Mouse (Mus musculus): Measurements from ENCODE around the gene Slc2a8. TPM values are rescaled to one million over a fixed set of nuclear protein-coding genes. Genes with fewer than 3 reads are reported as not detected.

The Slc2a8 gene
- total RNA-seq, 2 experiments from 2014 or later: 7.2 to 7.6 TPM

DNA sequence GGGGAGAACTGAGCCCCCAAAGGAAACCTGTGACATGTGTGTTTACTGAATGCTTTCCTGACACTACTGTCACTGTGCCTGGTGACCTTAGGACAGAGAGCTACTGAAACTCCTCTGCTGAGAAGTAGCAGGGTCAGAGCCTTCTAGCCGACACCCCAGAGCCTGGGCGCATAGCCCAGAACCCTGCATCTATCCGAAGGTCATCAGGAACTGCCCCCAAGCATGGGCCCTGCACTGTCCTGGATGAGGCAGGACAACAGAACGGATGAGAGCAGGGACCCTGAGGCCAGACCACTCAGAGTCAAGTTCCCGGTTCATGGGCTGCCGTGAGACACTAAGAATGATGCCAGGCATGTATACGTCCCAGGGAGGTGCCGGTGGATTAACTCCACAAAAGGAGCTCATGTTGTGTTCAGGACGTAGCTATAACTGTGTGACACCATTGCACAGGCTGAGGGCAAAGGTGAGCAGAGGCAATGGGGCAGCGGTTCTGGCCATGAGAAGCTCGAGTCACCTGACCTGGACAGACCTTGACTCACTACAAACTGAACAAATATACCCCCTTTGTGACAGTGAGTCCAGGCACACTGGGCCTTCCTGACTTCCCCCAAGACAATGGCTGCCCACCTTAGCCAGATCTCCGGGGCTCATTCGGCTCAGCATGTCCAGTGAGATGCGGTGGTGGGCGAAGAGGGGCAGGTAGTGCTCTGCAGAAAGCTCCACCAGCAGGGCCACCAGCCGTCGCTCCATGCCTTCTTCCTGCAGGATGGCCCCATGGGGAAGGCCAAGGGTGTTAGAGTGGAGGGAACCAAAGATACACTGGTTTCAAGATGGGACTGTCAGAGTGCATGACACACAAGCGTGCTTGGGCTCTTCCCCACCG is 52.7 kb downstream of the Slc2a8 start:
- DNase-seq: no peak

DNA sequence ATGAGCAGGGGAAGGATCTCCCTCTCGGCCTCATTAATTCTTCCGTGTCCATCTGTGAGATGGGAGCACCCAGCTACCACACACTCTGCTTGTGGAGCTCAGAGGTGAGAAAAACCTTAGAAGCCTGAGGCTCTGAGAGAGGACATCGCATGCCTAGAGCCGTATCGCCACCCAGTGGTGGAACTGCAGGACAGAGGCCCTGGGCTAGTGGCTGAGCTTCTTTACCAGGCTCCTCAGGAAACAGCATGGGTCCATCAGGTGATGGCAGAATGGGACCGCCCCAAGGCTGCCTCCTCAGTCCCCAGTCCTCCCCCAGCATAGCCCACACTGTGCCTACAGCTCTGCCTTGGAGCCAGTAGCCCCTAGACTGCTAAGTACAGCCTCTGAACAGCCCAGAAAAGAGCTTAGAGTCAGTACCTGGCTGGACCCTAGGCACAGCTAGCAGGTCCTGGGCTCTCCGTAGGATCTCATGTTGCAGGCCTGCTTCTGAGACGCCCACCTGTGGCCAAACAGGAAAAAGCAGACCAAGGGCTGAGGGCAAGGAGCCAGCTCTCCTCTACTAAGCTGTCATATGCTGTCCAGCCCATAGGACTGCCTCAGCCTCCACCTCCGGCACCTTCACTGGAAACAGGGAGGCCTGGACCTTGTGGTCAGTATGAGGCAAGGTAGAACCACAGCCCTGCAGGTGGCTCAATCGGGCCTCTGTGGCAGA is 53.5 kb downstream of the Slc2a8 start:
- DNase-seq: peak; percentile 77

GRCm38 (mm10) chr2:32927624-32928234 is 54.2 kb downstream of the Slc2a8 start:
- DNase-seq: no peak

DNA sequence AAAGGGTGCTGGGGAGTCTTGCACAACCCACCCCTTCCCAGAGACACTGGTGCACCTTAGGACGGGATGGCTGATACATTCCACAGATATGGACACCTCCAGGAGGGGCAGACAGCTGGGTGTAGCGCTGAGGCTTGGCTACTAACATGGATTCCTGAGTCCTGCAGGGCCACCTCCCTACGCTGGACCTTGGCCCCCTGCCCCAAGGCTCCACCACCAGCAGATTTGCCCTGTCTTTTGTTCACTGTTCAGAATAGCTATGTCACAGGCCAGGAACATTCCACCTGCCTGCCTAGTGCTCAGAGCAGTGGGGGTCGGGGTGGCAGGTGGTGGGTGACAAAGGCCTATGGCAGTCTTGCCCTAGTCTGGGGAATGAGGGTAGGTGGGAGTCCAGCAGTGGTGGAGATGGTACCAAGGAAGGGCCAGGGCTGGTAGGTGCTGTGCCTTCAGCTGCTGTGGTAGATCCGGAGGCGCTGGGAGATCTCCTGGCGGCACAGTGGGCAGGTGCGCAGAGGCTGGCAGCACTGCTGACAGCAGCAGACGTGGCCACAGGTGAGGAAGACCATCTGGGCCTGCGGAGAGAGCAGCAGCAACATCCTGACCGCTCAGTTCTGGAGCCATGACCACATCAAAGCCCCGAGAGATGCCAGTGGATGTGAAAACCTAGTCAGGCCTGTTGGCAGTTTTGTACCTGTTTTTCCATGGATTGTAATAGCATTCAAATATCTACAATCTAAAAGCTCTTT is 55.4 kb downstream of the Slc2a8 start:
- no peak for DNase-seq

DNA sequence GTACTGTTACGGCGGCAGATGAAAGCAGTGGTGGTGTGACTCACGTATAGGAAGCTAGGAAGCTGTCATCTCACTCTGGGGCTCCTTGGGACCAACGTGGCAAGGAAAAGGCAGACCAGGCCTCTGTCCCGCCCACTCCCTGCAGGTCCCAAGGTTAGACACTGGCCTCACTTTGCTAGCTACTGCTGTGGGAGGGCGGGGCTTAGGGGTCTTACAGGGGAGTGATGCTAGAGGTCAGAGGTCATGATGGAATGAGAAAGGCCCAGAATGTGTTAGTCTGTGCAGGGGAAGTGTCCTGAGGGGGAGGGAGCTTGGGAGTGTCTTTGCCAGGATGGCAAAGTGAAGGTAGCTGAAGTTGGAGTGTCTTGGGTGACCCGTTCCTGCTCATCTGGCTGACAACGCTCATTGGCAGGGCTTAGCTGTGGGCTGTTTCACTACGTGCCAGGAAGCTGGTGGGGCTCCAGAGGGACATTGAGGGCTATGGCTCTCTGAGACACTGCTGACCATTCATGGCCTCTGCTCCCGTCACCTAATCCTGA is 57.5 kb downstream of the Slc2a8 start:
- no peak for DNase-seq

DNA sequence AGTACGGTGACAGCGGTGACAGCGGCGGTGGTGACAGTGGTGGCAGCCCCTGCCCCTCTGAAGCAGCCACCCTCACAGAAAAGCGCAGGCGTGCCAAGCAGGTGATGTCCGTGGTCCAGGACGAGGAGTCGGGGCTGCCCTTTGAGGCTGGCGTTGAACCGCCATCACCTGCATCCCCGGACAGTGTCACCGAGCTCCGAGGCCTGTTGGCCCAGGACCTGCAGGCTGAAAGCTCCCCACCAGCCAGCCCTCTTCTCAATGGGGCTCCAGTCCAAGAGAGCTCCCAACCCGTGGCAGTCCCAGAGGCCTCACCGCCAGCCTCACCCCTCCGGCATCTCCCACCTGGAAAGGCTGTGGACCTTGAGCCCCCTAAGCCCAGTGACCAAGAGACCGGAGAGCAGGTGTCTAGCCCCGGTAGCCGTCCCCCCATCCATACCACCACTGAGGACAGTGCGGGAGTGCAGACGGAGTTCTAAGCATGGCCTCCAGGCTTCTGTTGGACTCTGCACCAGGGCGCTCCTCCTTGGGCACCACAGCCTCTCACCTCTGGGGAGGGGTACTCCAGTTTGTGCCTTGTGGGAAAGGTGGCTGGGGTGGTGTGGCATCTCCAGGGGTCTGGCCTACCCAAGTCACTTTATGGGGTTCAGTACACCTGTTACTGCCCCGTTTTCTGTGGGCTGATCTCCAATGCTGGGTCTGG is 58.2 kb downstream of the Slc2a8 start:
- DNase-seq: no peak

Other genes with a start within 250 kb of the Slc2a8 start
- not detected for gene 6330409D20Rik, start 241.1 kb downstream of the Slc2a8 start, total RNA-seq (2021)
- 10 to 100 TPM; 12.7 to 13.7 TPM for gene Tor2a, start 224.8 kb downstream of the Slc2a8 start, total RNA-seq (2021)
- gene Ttc16, start 206.4 kb downstream of the Slc2a8 start, total RNA-seq (2021): under 1 TPM in 1 of 2 experiments, not detected in 1; 0.11 TPM
- 1 to 10 TPM; 2.3 to 2.7 TPM for gene Ptrh1, start 206.3 kb downstream of the Slc2a8 start, total RNA-seq (2021)
- gene Cfap157, start 197.7 kb downstream of the Slc2a8 start, total RNA-seq (2021): not detected
- gene Stxbp1, start 134.8 kb downstream of the Slc2a8 start, total RNA-seq (2021): 10 to 100 TPM; 10.5 to 18.5 TPM
- 10 to 100 TPM; 16.5 to 22.5 TPM for gene Fam129b, start 106.0 kb downstream of the Slc2a8 start, total RNA-seq (2021)
- 100 to 1,000 TPM; 156 to 177 TPM for gene Rpl12, start 20.5 kb downstream of the Slc2a8 start, total RNA-seq (2021)
- gene Lrsam1, start 20.5 kb downstream of the Slc2a8 start, total RNA-seq (2021): 10 to 100 TPM in 1 of 2 experiments, 1 to 10 TPM in 1; 9.9 to 12.9 TPM
- gene Garnl3, start 149.6 kb upstream of the Slc2a8 start, total RNA-seq (2021): 1 to 10 TPM; 3.1 to 4.7 TPM
- gene Angptl2, start 234.0 kb upstream of the Slc2a8 start, total RNA-seq (2021): 100 to 1,000 TPM; 258 to 272 TPM

Data from gastrocnemius, postnatal 10 days (tissue).